Mouse (Mus musculus) heart, embryonic 12.5 days (tissue): ENCODE results near the gene Sgip1. TPM values are rescaled to one million over a fixed set of nuclear protein-coding genes. Genes with fewer than 3 reads are reported as not detected.

Experiments
- ATAC-seq: fragments of 200-750 bp; cut with Nextera tagmentation; 2 replicates; pipeline ENCODE4 v1.8.0; 2017; ENCODE audit warnings: moderate TSS enrichment, moderate library complexity; ENCODE audit not compliant: insufficient number of reproducible peaks, low FRiP score
- H3K27ac ChIP-seq: fragments of 300-500 bp; sonication (generic); 2 replicates; pipeline ENCODE4 v1.5.1; 2016; ENCODE audit warnings: mild to moderate bottlenecking, moderate library complexity; ENCODE audit not compliant: poor library complexity, severe bottlenecking
- H3K27me3 ChIP-seq: fragments of 300-500 bp; sonication (generic); replicated peaks from 2 replicates; pipeline ENCODE4 v1.6.1; 2016; ENCODE audit warnings: mild to moderate bottlenecking, moderate library complexity
- H3K36me3 ChIP-seq: fragments of 300-500 bp; sonication (generic); 2 replicates; pipeline ENCODE4 v1.6.1; 2016; ENCODE audit warnings: mild to moderate bottlenecking, moderate library complexity
- H3K4me1 ChIP-seq: fragments of 300-500 bp; sonication (generic); replicated peaks from 2 replicates; pipeline ENCODE4 v1.6.1; 2016; ENCODE audit warnings: mild to moderate bottlenecking
- H3K4me2 ChIP-seq: fragments of 300-500 bp; sonication (generic); 2 replicates; pipeline ENCODE4 v1.6.1; 2016; ENCODE audit warnings: mild to moderate bottlenecking, moderate library complexity
- H3K4me3 ChIP-seq: fragments of 300-500 bp; sonication (generic); 2 replicates; pipeline ENCODE4 v1.5.1; 2016; ENCODE audit warnings: mild to moderate bottlenecking
- H3K9ac ChIP-seq: fragments of 300-500 bp; sonication (generic); 2 replicates; pipeline ENCODE4 v1.6.1; 2016; ENCODE audit warnings: mild to moderate bottlenecking, moderate library complexity
- H3K9me3 ChIP-seq: fragments of 300-500 bp; sonication (generic); replicated peaks from 2 replicates; pipeline ENCODE4 v1.6.1; 2016; ENCODE audit warnings: mild to moderate bottlenecking, moderate library complexity
- WGBS: fragments of 180-500 bp; shearing (Covaris S2); methylation state at CpG from one replicate; pipeline ENCODE4 v1.1.7; 2016; 5-methylcytosine and 5-hydroxymethylcytosine counted together
- polyA plus RNA-seq: library from polyadenylated mRNA; unstranded; fragments of >200 nt; fragmentation: Nextera tagmentation; extraction: Ambion mirVana; gene quantifications from 2 replicates; pipeline ENCODE4 v1.2.1, GENCODE M21; 2016

Gene Sgip1
- polyA plus RNA-seq, 1 experiment from 2014 or later: 2.2 TPM

DNA sequence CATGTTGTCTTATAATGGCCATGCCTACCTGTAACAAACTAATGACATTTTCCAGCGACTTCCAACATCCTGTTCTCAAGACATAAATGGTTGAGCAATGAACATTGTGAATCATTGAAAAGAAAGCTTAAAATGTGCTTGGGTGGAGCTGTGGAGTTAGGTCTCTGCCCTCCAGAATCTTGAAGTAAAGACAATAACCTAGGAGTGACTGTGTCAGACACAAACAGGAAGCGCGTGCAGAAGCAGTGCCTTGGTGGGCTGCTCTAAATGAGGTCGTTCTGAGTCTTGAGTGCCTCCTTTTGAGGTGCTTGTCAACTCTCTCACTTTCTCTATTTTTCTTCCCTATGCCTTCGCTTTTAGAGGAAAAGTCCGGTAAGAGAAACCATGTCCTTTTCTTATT is 159.1 kb downstream of the Sgip1 start:
- Histone ChIP-seq H3K27ac (no peak overlapping the region), H3K36me3 (no peaks in the 10 kb centered on the region), H3K9ac (no peak overlapping the region), H3K9me3 (peaks cover 7% of the 10 kb centered on the region), H3K4me1 (no peaks in the 10 kb centered on the region), H3K4me2 (no peak overlapping the region), H3K4me3 (no peak overlapping the region), H3K27me3 (no peaks in the 10 kb centered on the region)
- ATAC-seq: no peak
- WGBS: 79% methylated on average over 6 of the region's 6 CpGs

DNA sequence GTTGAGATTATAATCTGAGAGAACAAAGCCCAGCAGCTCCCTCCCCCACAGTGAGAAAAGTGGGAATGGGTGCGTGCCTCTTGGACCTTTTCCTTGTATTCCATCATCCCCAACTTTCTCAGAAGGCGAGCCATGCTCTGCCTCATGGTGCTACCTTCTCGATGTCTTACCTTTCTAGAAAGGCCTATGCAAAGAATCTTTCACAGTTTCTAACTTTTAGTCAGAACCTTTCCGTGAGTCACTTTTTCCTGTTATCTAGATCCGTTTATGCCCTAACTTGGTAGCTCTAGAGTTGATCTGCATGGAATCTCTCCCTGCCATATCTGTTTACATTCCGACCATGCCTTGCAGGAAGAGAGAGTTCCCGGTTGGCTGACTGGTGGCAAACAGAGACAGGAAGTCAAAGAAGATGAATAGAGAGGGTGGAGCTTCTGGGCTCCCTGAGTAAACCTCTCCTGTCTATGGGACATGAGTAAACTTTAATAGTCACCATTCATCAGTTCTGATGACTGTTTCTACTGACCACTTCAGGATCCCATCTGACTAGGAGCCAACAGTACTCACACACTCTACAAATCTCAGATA is 166.8 kb downstream of the Sgip1 start:
- 52% methylated on average over 7 of the region's 7 CpGs for WGBS

DNA sequence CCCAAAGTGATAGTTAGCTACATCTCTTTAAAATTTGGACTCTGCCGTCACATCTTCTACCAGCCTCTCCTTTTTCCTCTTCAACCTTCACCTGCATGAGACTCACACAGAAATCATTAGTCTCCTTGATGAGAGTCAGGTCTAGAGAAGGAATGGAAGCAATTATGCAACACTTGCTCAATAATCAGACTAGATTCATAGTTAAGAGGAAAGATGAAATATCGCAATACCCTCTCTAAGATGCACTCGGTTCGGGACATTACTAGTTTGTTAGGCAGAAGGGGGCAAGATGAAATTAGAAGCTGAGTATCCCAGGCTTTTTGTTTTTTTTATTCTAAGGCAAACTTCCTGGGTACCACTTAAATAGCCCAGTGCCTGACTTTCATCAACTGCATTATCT is 169.1 kb downstream of the Sgip1 start:
- no peak overlapping the region for H3K27ac ChIP-seq
- WGBS: 88% methylated on average over 4 of the region's 4 CpGs
- H3K4me3 ChIP-seq: no peak overlapping the region
- no peak overlapping the region for H3K9ac ChIP-seq
- H3K4me2 ChIP-seq: no peak overlapping the region
- H3K4me1 ChIP-seq: no peaks in the 10 kb centered on the region
- no peaks in the 10 kb centered on the region for H3K36me3 ChIP-seq
- no peaks in the 10 kb centered on the region for H3K9me3 ChIP-seq
- ATAC-seq: no peak
- no peaks in the 10 kb centered on the region for H3K27me3 ChIP-seq

More for the DNA sequence above, 166.8 kb downstream of the Sgip1 start:
- H3K9me3 ChIP-seq: no peaks in the 10 kb centered on the region
- ATAC-seq: no peak
- H3K4me2 ChIP-seq: no peak overlapping the region
- no peak overlapping the region for H3K9ac ChIP-seq
- H3K4me1 ChIP-seq: no peaks in the 10 kb centered on the region
- H3K27ac ChIP-seq: no peak overlapping the region
- H3K27me3 ChIP-seq: no peaks in the 10 kb centered on the region
- H3K4me3 ChIP-seq: no peak overlapping the region
- H3K36me3 ChIP-seq: no peaks in the 10 kb centered on the region

DNA sequence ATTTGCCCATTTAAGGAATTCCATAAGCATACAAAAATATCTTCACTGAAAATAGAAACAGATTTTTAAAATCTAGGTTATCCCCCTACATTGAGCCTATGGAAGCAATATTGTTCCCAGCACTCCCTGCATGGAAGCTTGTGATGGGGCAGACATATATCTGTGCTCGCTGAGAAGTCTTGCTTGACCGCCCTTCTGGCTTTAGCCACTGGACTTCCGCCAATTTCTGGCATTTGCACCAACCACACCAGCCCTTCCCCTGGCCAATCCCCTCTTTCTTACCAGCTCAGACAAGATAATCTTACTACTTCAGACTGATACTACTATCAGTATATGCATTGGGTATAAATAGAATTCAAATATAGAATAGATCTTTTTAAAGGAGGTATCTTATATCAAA is 172.1 kb downstream of the Sgip1 start:
- Histone ChIP-seq H3K4me1 (no peaks in the 10 kb centered on the region), H3K9me3 (no peaks in the 10 kb centered on the region), H3K4me2 (no peak overlapping the region), H3K27ac (no peak overlapping the region), H3K4me3 (no peak overlapping the region), H3K9ac (no peak overlapping the region), H3K27me3 (no peaks in the 10 kb centered on the region), H3K36me3 (no peaks in the 10 kb centered on the region)
- ATAC-seq: no peak
- 65% methylated on average over 3 of the region's 3 CpGs for WGBS

DNA sequence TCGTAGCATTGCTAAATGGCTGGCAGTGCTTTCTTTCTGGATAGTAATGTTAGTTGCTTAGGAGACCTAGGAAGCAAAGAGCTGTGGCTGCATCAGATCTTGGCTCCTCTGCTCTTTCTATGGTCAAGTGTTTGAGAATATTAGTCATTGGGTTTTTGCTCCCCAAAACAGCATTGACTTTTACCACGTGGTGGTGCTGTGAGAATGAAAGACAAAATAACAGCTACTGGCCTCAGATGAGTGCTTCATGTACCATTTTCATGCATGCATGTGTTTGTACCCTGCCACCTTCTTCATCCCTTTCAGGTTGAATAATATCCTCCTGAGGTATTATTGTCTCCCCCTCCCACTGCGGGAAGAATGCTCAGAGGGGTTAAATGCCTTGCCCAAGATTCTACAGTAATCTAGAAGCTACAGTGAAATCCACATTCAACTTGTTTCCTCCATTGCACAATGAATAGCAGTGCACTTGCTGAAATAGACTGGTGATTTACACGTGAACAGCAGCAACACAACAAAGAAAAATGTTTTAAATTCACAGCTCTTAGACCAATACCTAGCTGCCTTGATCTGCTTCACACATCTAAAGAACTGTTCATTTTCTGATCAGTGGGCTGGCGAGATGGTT is 172.7 kb downstream of the Sgip1 start:
- no peak overlapping the region for H3K9ac ChIP-seq
- no peak overlapping the region for H3K4me3 ChIP-seq
- no peaks in the 10 kb centered on the region for H3K36me3 ChIP-seq
- H3K27ac ChIP-seq: no peak overlapping the region
- H3K9me3 ChIP-seq: no peaks in the 10 kb centered on the region
- no peak overlapping the region for H3K4me2 ChIP-seq
- ATAC-seq: no peak
- no peaks in the 10 kb centered on the region for H3K27me3 ChIP-seq
- WGBS: 64% methylated on average over 5 of the region's 5 CpGs
- H3K4me1 ChIP-seq: no peaks in the 10 kb centered on the region

DNA sequence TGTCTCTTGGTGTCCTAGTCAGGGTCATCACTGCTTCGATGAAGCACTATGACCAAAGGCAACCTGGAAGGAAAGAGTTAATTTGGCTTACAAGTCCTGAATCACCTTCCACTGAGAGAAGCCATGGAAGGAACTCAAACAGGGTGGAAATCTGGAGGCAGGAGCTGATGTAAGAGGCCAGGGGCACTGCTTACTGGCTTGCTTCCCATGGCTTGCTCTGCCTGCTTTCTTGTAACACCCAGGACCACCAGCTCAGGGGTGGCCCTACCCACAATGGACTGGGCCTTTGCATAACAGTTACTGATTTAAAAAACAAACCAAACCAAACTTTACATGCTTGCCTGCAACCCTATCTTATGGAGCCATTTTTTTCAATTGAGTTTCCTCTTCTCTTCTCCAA is 177.1 kb downstream of the Sgip1 start:
- ATAC-seq: no peak
- 70% methylated on average over 1 of the region's 1 CpGs for WGBS
- H3K9ac ChIP-seq: no peak overlapping the region
- no peaks in the 10 kb centered on the region for H3K9me3 ChIP-seq
- no peaks in the 10 kb centered on the region for H3K27me3 ChIP-seq
- H3K4me3 ChIP-seq: no peak overlapping the region
- H3K36me3 ChIP-seq: no peaks in the 10 kb centered on the region
- H3K4me2 ChIP-seq: no peak overlapping the region
- H3K4me1 ChIP-seq: no peaks in the 10 kb centered on the region
- H3K27ac ChIP-seq: no peak overlapping the region

DNA sequence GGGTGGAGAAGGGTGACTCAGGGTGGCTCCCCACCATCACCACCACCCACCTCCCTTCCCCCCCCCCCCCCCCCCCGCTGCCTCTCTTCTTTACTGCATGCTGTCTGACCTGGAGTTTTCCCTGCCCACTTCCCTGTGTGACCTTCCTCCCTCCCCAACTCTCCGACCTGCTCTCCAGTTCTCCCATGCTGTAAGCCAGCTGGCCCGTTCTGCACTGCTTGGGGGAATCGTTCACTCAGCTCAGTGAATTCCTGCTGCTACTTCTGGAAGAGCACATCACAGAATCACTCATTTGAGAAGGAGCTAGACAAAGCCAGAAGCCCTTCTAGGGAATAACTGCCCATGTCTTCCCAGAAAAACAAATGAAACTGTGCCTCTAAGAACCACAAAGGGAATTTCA is 188.4 kb downstream of the Sgip1 start:
- 34% methylated on average over 3 of the region's 4 CpGs for WGBS
- H3K27me3 ChIP-seq: no peaks in the 10 kb centered on the region

DNA sequence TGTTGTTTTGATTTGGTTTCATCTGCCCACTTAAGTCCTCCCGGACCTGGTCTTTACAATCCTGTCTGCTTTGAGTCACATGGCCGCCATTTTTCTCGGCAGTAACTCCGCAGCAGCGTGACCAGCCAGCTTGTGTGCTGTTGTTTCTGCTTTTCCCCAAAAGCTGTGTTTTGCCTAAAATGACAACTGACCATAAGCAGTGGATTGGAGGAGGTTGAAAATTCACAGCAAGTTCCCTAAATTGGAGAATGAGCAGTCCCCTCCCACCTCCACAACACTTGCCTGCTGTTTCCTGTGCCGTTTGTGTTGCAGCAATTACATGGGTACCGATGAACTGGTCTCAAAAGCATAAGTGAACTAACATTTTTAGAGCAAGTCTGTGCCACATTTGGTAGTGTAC is 189.6 kb downstream of the Sgip1 start:
- ATAC-seq: no peak
- 77% methylated on average over 7 of the region's 7 CpGs for WGBS
- Histone ChIP-seq H3K27ac (no peak overlapping the region), H3K27me3 (no peaks in the 10 kb centered on the region), H3K9me3 (no peaks in the 10 kb centered on the region), H3K4me2 (no peak overlapping the region), H3K4me3 (no peak overlapping the region), H3K36me3 (no peaks in the 10 kb centered on the region), H3K9ac (no peak overlapping the region), H3K4me1 (no peaks in the 10 kb centered on the region)

More for the DNA sequence above, 188.4 kb downstream of the Sgip1 start:
- no peak for ATAC-seq
- Histone ChIP-seq H3K9ac (no peak overlapping the region), H3K4me2 (no peak overlapping the region), H3K9me3 (no peaks in the 10 kb centered on the region), H3K36me3 (no peaks in the 10 kb centered on the region), H3K27ac (no peak overlapping the region), H3K4me3 (no peak overlapping the region), H3K4me1 (no peaks in the 10 kb centered on the region)

DNA sequence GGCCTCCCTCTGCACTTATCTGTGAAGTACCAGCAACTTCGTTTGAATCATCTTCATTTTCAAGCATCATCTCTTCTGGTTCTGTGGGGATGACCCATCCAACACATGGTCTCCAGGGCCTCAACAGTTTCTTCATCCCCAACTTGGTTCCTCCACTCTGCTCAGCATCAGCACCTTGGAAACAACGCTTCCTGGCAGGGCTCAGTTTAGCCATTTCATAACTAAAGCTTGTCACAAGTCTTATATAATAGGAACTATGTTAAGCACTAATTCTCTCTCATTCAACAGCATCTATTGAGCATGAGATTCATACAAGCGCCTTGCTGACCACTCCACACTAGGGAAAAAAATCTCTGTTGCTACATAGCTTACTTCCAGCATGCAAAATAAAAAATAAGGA is 199.2 kb downstream of the Sgip1 start:
- no peak overlapping the region for H3K9ac ChIP-seq
- no peaks in the 10 kb centered on the region for H3K27me3 ChIP-seq
- H3K4me3 ChIP-seq: no peak overlapping the region
- no peaks in the 10 kb centered on the region for H3K36me3 ChIP-seq
- ATAC-seq: no peak
- no peak overlapping the region for H3K4me2 ChIP-seq
- H3K27ac ChIP-seq: no peak overlapping the region
- 76% methylated on average over 3 of the region's 3 CpGs for WGBS
- no peaks in the 10 kb centered on the region for H3K9me3 ChIP-seq
- H3K4me1 ChIP-seq: no peaks in the 10 kb centered on the region

DNA sequence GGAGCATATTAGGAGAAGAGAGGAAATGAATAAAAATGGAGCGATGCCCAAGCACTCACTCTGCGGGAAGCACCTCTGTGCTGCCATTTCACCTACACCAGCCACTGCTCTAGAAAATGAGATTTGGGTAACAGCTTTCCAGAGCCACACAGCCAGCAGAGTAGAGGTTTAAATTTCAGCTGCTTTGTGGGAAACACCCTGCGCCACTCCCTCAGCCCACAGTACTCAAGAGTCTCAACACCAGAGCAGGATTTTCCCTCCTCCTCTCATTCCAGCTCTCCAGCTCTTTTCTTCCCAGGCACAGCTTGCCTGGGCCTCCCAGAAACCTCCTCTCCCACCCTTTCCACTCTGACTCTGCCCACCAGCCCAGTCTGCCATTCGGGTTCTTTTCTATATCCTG is 199.6 kb downstream of the Sgip1 start:
- no peak overlapping the region for H3K27ac ChIP-seq
- WGBS: 73% methylated on average over 4 of the region's 4 CpGs
- ATAC-seq: no peak

DNA sequence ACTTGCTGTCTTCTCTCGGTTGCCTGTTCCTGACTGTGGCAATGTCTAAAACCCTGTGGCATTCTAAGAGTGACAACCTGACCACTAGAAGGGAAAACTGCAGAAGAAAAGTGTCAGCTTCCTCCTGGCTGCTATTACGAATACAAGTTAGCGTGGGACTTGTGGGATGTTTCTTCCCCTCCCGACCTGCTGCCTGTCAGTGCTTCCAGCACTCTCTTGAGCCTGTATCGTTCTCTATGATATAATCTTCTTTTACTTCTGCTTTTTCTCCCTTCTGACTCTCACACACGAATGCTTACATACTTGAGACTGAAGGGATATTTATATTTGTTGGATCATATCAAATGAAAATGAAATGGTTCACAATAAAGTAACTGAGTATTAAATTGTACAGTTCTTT is 203.2 kb downstream of the Sgip1 start:
- Histone ChIP-seq H3K4me3 (no peak overlapping the region), H3K9ac (no peak overlapping the region), H3K27ac (no peak overlapping the region), H3K4me2 (no peak overlapping the region), H3K36me3 (no peaks in the 10 kb centered on the region), H3K27me3 (no peaks in the 10 kb centered on the region), H3K4me1 (no peaks in the 10 kb centered on the region), H3K9me3 (no peaks in the 10 kb centered on the region)
- 59% methylated on average over 6 of the region's 6 CpGs for WGBS
- no peak for ATAC-seq

More for the DNA sequence above, 199.6 kb downstream of the Sgip1 start:
- no peaks in the 10 kb centered on the region for H3K9me3 ChIP-seq
- no peaks in the 10 kb centered on the region for H3K27me3 ChIP-seq
- no peak overlapping the region for H3K4me2 ChIP-seq
- no peak overlapping the region for H3K9ac ChIP-seq
- H3K4me1 ChIP-seq: no peaks in the 10 kb centered on the region
- H3K36me3 ChIP-seq: no peaks in the 10 kb centered on the region
- H3K4me3 ChIP-seq: no peak overlapping the region

DNA sequence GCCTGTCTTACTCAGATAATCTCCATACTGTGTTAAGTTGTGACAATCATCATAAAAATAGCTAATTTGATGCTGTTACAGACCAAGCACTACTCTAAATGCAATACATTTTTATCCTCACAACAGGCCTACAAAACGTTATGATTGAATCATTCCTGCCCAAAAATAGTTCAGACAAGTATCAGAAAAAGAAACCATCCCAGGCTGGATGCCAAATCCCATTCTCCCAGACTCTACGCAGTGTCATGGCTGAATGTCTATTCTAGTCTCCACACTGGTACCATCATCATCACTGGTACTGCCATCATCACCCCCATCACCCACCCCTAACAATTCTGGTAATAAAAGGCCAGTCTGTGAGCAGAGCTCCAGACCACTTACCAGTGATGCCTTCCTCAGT is 211.4 kb downstream of the Sgip1 start:
- WGBS: 65% methylated on average over 2 of the region's 2 CpGs
- ATAC-seq: no peak
- H3K4me1 ChIP-seq: peaks cover 8% of the 10 kb centered on the region
- no peak overlapping the region for H3K27ac ChIP-seq
- no peaks in the 10 kb centered on the region for H3K36me3 ChIP-seq
- no peaks in the 10 kb centered on the region for H3K9me3 ChIP-seq
- no peaks in the 10 kb centered on the region for H3K27me3 ChIP-seq
- no peak overlapping the region for H3K9ac ChIP-seq
- no peak overlapping the region for H3K4me3 ChIP-seq
- no peak overlapping the region for H3K4me2 ChIP-seq
